Mouse (Mus musculus) G1E (cell line): ENCODE measurements around the gene Gm17622. TPM values are rescaled to one million over a fixed set of nuclear protein-coding genes. Genes with fewer than 3 reads are reported as not detected.
A peak's percentile ranks its signal among the peaks of the same experiment; 100 is the strongest.

Experiments
- ATAC-seq: 2 replicates; pipeline ENCODE4 v1.8.0; 2016; ENCODE audit warnings: mild to moderate bottlenecking; ENCODE audit not compliant: insufficient number of reproducible peaks, poor library complexity, low FRiP score, severe bottlenecking; ENCODE audit errors: extremely low read depth
- DNase-seq: peaks from one replicate; pipeline ENCODE4 v3.0.0; 2012; ENCODE audit warnings: low spot score
- H3K27me3 ChIP-seq: 2 replicates; pipeline ENCODE4 v1.6.1; 2012; ENCODE audit warnings: mild to moderate bottlenecking, low read length, inconsistent platforms; ENCODE audit not compliant: insufficient read depth
- H3K36me3 ChIP-seq: replicated peaks from 2 replicates; pipeline ENCODE3; 2012; ENCODE audit warnings: mild to moderate bottlenecking, inconsistent platforms
- H3K4me1 ChIP-seq: 2 replicates; pipeline ENCODE4 v1.6.1; 2012; ENCODE audit warnings: low read depth, low read length, inconsistent platforms, mixed read lengths; ENCODE audit not compliant: insufficient read depth
- H3K4me3 ChIP-seq: 2 replicates; pipeline ENCODE4 v1.5.1; 2012; ENCODE audit warnings: low read depth, mild to moderate bottlenecking, inconsistent platforms, low read length, moderate library complexity, mixed read lengths
- H3K9me3 ChIP-seq: replicated peaks from 2 replicates; pipeline ENCODE4 v1.6.1; 2012; ENCODE audit warnings: inconsistent platforms
- CTCF ChIP-seq: IDR thresholded peaks from 2 replicates; pipeline ENCODE4 v1.5.1; 2012; ENCODE audit warnings: low read depth, low read length, inconsistent platforms, mixed read lengths
- GATA1 ChIP-seq: IDR thresholded peaks from 2 replicates; pipeline ENCODE4 v1.6.1; 2012; ENCODE audit warnings: borderline replicate concordance, low read length, inconsistent platforms, mixed read lengths
- GATA2 ChIP-seq: IDR thresholded peaks from 2 replicates; pipeline ENCODE4 v1.6.1; 2012; ENCODE audit warnings: low read depth, low read length, inconsistent platforms, borderline replicate concordance
- POLR2AphosphoS5 ChIP-seq: IDR thresholded peaks from 2 replicates; pipeline ENCODE4 v1.6.1; 2012; ENCODE audit warnings: low read depth, low read length, inconsistent platforms; ENCODE audit not compliant: insufficient replicate concordance
- TAL1 ChIP-seq: conservative IDR thresholded peaks from 2 replicates; pipeline ENCODE4 v1.6.1; 2012; ENCODE audit warnings: low read depth, low read length, inconsistent platforms, mixed read lengths
- polyA plus RNA-seq: library from polyadenylated mRNA; stranded (reverse); fragments of >175 nt; gene quantifications from 2 replicates; pipeline ENCODE4 v1.2.3, GENCODE M21; 2012
- total RNA-seq, 2 experiments: library from RNA; stranded (forward) in 1 of 2; stranded (reverse) in 1 of 2; fragments of 200-1000 nt in 1 of 2; fragments of >200 nt in 1 of 2; fragmentation: Nextera tagmentation in 1 of 2; gene quantifications; 2 replicates each; pipeline ENCODE4 v1.2.3; 2014 to 2017

The Gm17622 gene
- total and polyA plus RNA-seq, 3 experiments = not detected

- TF ChIP-seq GATA1 = no peak
- TF ChIP-seq POLR2AphosphoS5 = no peak
- TF ChIP-seq TAL1 = no peak
- no peak for TF ChIP-seq GATA2
- TF ChIP-seq CTCF = no peak
- DNase-seq (no peak), ATAC-seq (no peak)
- H3K36me3 ChIP-seq = peaks cover 57% of the 10 kb centered on the region
- H3K27me3 ChIP-seq = no peaks in the 10 kb centered on the region
- H3K4me3 ChIP-seq = no peak overlapping the region
- peaks cover 7% of the 10 kb centered on the region; the same call in 1 of the 2 replicates for H3K4me1 ChIP-seq
- no peaks in the 10 kb centered on the region for H3K9me3 ChIP-seq
These were observed 15.1 kb downstream of the Gm17622 start for GRCm38 (mm10) chr13:96505661-96506060.

GRCm38 (mm10) chr13:96506313-96506712 is 15.8 kb downstream of the Gm17622 start:
- peaks cover 57% of the 10 kb centered on the region for H3K36me3 ChIP-seq
- H3K4me1 ChIP-seq = peaks cover 13% of the 10 kb centered on the region; the same call in 1 of the 2 replicates
- ATAC-seq = no peak
- DNase-seq = no peak
- H3K9me3 ChIP-seq = no peaks in the 10 kb centered on the region
- TF ChIP-seq CTCF (no peak), GATA1 (no peak), GATA2 (no peak), TAL1 (no peak), POLR2AphosphoS5 (no peak)
- no peak overlapping the region for H3K4me3 ChIP-seq
- H3K27me3 ChIP-seq = no peaks in the 10 kb centered on the region

- ATAC-seq = no peak
- H3K36me3 ChIP-seq = peaks cover 57% of the 10 kb centered on the region
- DNase-seq = no peak
These were observed 17.0 kb downstream of the Gm17622 start for GRCm38 (mm10) chr13:96507541-96507940.

GRCm38 (mm10) chr13:96510635-96511034 is 20.1 kb downstream of the Gm17622 start:
- Histone ChIP-seq H3K27me3 (no peaks in the 10 kb centered on the region), H3K4me1 (peaks cover 22% of the 10 kb centered on the region), H3K36me3 (peaks cover 69% of the 10 kb centered on the region), H3K9me3 (no peaks in the 10 kb centered on the region), H3K4me3 (no peak overlapping the region)
- DNase-seq (no peak), ATAC-seq (no peak)
- TF ChIP-seq CTCF = no peak
- no peak for TF ChIP-seq GATA2
- no peak for TF ChIP-seq POLR2AphosphoS5
- TF ChIP-seq GATA1 = no peak
- no peak for TF ChIP-seq TAL1

More at GRCm38 (mm10) chr13:96507541-96507940, 17.0 kb downstream of the Gm17622 start:
- no peaks in the 10 kb centered on the region for H3K27me3 ChIP-seq
- no peak overlapping the region for H3K4me3 ChIP-seq
- H3K9me3 ChIP-seq = no peaks in the 10 kb centered on the region
- H3K4me1 ChIP-seq = peaks cover 22% of the 10 kb centered on the region
- no peak for TF ChIP-seq GATA2
- no peak for TF ChIP-seq TAL1
- TF ChIP-seq POLR2AphosphoS5 = no peak
- no peak for TF ChIP-seq GATA1
- TF ChIP-seq CTCF = no peak

GRCm38 (mm10) chr13:96511262-96511661 is 20.7 kb downstream of the Gm17622 start:
- H3K4me3 ChIP-seq = no peak overlapping the region
- no peaks in the 10 kb centered on the region for H3K27me3 ChIP-seq
- DNase-seq (no peak), ATAC-seq (no peak)
- peaks cover 22% of the 10 kb centered on the region for H3K4me1 ChIP-seq
- H3K9me3 ChIP-seq = no peaks in the 10 kb centered on the region
- TF ChIP-seq POLR2AphosphoS5 (no peak), GATA2 (no peak), CTCF (no peak), TAL1 (no peak), GATA1 (no peak)
- H3K36me3 ChIP-seq = peaks cover 69% of the 10 kb centered on the region

DNA sequence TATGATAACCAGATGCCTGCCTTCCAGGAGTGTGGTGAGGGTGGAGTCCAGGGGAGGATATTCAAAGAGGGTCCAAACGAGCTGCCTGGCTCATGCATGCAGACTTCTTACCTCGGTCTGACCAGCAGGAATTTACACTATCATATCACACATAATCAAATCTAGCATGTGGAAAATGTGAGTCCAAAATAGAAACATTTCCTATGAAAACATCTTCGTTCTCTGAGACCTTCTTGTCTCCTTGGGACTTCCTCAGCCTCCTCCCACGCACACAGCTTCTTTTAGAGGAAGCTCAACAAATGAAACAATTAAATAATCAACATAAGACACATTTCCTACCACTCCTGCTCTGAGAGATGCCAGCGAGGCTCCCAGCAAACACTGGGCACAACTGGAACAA is 21.4 kb downstream of the Gm17622 start:
- Histone ChIP-seq H3K27me3 (no peaks in the 10 kb centered on the region), H3K36me3 (peaks cover 69% of the 10 kb centered on the region), H3K4me3 (no peak overlapping the region; the same call in 1 of the 2 replicates), H3K9me3 (no peaks in the 10 kb centered on the region), H3K4me1 (peaks cover 22% of the 10 kb centered on the region)
- ATAC-seq (0 out of 2 replicates have a peak, but pooled peaks have one; percentile 40), DNase-seq (peak; percentile 6)
- no peak for TF ChIP-seq CTCF
- TF ChIP-seq TAL1 = no peak
- no peak for TF ChIP-seq GATA1
- TF ChIP-seq GATA2 = no peak
- no peak for TF ChIP-seq POLR2AphosphoS5
